Mouse (Mus musculus) CH12.LX (cell line): ENCODE measurements around the gene Shisa2.

Source experiments
- CTCF ChIP-seq, 2 experiments: IDR thresholded peaks in 1 of 2; conservative IDR thresholded peaks in 1 of 2; 2 replicates each; pipeline ENCODE4 v1.5.1; 2011 to 2012; ENCODE audit warnings: low read depth in 2 of 2, low read length in 2 of 2, improper control_type of control experiment in 1 of 2, inconsistent platforms in 1 of 2, mild to moderate bottlenecking in 1 of 2, moderate library complexity in 1 of 2
- EP300 ChIP-seq: IDR thresholded peaks from 2 replicates; pipeline ENCODE4 v1.6.1; 2011; ENCODE audit warnings: low read length, improper control_type of control experiment
- MAX ChIP-seq: IDR thresholded peaks from 2 replicates; pipeline ENCODE4 v1.6.1; 2011; ENCODE audit warnings: low read length, improper control_type of control experiment
- PAX5 ChIP-seq: IDR thresholded peaks from 2 replicates; pipeline ENCODE4 v1.6.1; 2012; ENCODE audit warnings: low read length, inconsistent platforms, mixed read lengths
- POLR2A ChIP-seq: IDR thresholded peaks from 2 replicates; pipeline ENCODE4 v1.6.1; 2011; ENCODE audit warnings: low read depth, mild to moderate bottlenecking, improper control_type of control experiment, low read length
- UBTF ChIP-seq: IDR thresholded peaks from 2 replicates; pipeline ENCODE4 v1.6.1; 2012; ENCODE audit warnings: low read depth, mild to moderate bottlenecking, inconsistent platforms, low read length, improper control_type of control experiment, moderate library complexity
- USF1 ChIP-seq: IDR thresholded peaks from 2 replicates; pipeline ENCODE4 v1.6.1; 2014; ENCODE audit warnings: low read depth, mild to moderate bottlenecking, inconsistent platforms, low read length, improper control_type of control experiment
- ZNF384 ChIP-seq: IDR thresholded peaks from 2 replicates; pipeline ENCODE4 v1.6.1; 2012; ENCODE audit warnings: low read depth, low read length, improper control_type of control experiment, inconsistent platforms

- TF ChIP-seq CTCF (conservative IDR thresholded peaks at IDR 0.05 in 1 of 2, IDR thresholded peaks at IDR 0.05 in 1 of 2; ENCODE audit: low read depth in 2 of 2, low read length in 2 of 2) (no peak), ZNF384 (no peak), EP300 (no peak), UBTF (no peak), POLR2A (no peak), MAX (no peak), USF1 (no peak), PAX5 (no peak)
These were observed 777 bp downstream of the Shisa2 start for GRCm38 (mm10) chr14:59625806-59626364.
